Mouse (Mus musculus) ovary, adult 10 weeks (tissue): ENCODE data around the gene Mug2. TPM values are rescaled to one million over a fixed set of nuclear protein-coding genes. Genes with fewer than 3 reads are reported as not detected.

ENCODE experiments used
- polyA plus RNA-seq: library from polyadenylated mRNA; stranded (reverse); fragments of 350-450 nt; fragmentation: Illumina TruSeq; extraction: RNeasy Lipid Tissue Mini Kit (QIAGEN cat#74804); gene quantifications from one replicate; pipeline ENCODE4 v1.2.3, GENCODE M21; 2014

Mug2 gene
- polyA plus RNA-seq, result 18.4 TPM

GRCm38 (mm10) chr6:122006461-122006860, at the start of gene Mug2:
Gene Mug2, plus strand, starts transcription at chr6:122006761.

Other genes with a start within 250 kb of the Mug2 start
- gene Mug1, start 168.2 kb upstream of the Mug2 start, polyA plus RNA-seq, result 10.2 TPM